Mouse (Mus musculus) liver, postnatal 0 days (tissue): ENCODE results near the gene Ak3.

Experiments used
- CTCF ChIP-seq: sonication (generic); IDR thresholded peaks from 2 replicates; pipeline ENCODE4 v1.5.1; 2016; ENCODE audit warnings: antibody characterized with exemption, low read depth
- EP300 ChIP-seq: IDR thresholded peaks from 2 replicates; pipeline ENCODE4 v1.6.1; 2016; ENCODE audit warnings: antibody characterized with exemption, low read depth, mild to moderate bottlenecking

- TF ChIP-seq CTCF (no peak), EP300 (no peak)
Observed at GRCm38 (mm10) chr19:29037026-29037425, 10.7 kb downstream of the Ak3 start.
